Mouse (Mus musculus) lung, embryonic 16.5 days (tissue): ENCODE data around the gene Abcc10. TPM values are rescaled to one million over a fixed set of nuclear protein-coding genes. Genes with fewer than 3 reads are reported as not detected.
A peak's percentile ranks its signal among the peaks of the same experiment; 100 is the strongest.

Experiments
- ATAC-seq: fragments of 200-750 bp; cut with Nextera tagmentation; 2 replicates; pipeline ENCODE4 v1.8.0; 2017; ENCODE audit warnings: low read depth, mild to moderate bottlenecking, moderate library complexity
- H3K27ac ChIP-seq: fragments of 300-500 bp; sonication (generic); 2 replicates; pipeline ENCODE4 v1.5.1; 2014; ENCODE audit warnings: mild to moderate bottlenecking, control low read depth, low read length
- H3K27me3 ChIP-seq: fragments of 300-500 bp; sonication (generic); 2 replicates; pipeline ENCODE4 v1.6.1; 2014; ENCODE audit warnings: low read depth, low read length, mixed read lengths; ENCODE audit not compliant: control insufficient read depth, insufficient read depth
- H3K36me3 ChIP-seq: fragments of 300-500 bp; sonication (generic); 2 replicates; pipeline ENCODE4 v1.6.1; 2014; ENCODE audit warnings: low read length; ENCODE audit not compliant: control insufficient read depth, insufficient read depth
- H3K4me1 ChIP-seq: fragments of 300-500 bp; sonication (generic); replicated peaks from 2 replicates; pipeline ENCODE4 v1.6.1; 2014; ENCODE audit warnings: low read length, mixed read lengths; ENCODE audit not compliant: control insufficient read depth, insufficient read depth
- H3K4me2 ChIP-seq: fragments of 300-500 bp; sonication (generic); 2 replicates; pipeline ENCODE4 v1.6.1; 2014; ENCODE audit warnings: low read depth, low read length, control low read depth
- H3K4me3 ChIP-seq: fragments of 300-500 bp; sonication (generic); 2 replicates; pipeline ENCODE4 v1.5.1; 2014; ENCODE audit warnings: mild to moderate bottlenecking, low read length, control low read depth
- H3K9ac ChIP-seq: fragments of 300-500 bp; sonication (generic); 2 replicates; pipeline ENCODE4 v1.6.1; 2014; ENCODE audit warnings: low read length, control low read depth
- H3K9me3 ChIP-seq: fragments of 300-500 bp; sonication (generic); 2 replicates; pipeline ENCODE4 v1.6.1; 2016; ENCODE audit warnings: low read length; ENCODE audit not compliant: control insufficient read depth
- WGBS: fragments of 180-500 bp; shearing (Covaris S2); extraction: QIAGEN DNeasy Blood & Tissue Kit; methylation state at CpG from one replicate; pipeline ENCODE4 v1.1.7; 2014; 5-methylcytosine and 5-hydroxymethylcytosine counted together
- polyA plus RNA-seq: library from polyadenylated mRNA; unstranded; fragments of >200 nt; fragmentation: Nextera tagmentation; extraction: Ambion mirVana; gene quantifications from 2 replicates; pipeline ENCODE4 v1.2.1, GENCODE M21; 2015

Abcc10 gene
- polyA plus RNA-seq, 1 experiment from 2014 or later, result 5.5 TPM

DNA sequence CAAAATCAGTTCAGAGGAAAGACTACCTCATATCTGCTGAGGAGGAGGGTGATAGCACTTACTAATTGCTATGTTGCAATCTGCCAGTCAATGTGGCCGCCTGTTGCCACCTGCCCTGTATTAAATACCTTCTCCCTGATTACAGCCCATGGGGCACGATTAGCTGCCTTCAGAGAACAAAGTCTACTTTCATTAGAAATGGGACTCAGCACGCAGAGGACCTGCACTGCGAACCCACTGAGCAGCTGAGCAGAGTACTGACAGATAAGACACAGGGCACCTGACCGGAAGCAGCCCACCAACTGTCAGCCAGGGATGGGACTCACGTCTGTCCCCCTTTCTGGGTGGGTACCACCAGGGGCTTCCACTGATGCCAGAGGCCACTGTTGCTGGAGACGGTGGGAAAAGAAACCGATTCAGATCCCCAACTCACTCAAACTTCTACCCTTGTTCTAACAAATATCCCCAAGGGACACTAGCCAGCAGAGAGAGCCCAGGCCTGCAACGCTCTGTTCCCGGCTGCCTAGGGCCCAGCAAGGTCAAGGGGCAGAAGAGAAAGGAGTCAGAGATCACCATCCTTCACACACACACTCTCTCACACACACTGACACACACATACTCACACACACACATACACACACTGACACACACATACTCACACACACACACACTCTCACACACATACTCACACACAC lies 60.0 kb downstream of the Abcc10 start:
- Histone ChIP-seq H3K27me3 (no peaks in the 10 kb centered on the region), H3K4me3 (no peak overlapping the region), H3K4me2 (no peak overlapping the region), H3K9ac (no peak overlapping the region), H3K27ac (no peak overlapping the region), H3K36me3 (peaks cover 16% of the 10 kb centered on the region), H3K9me3 (no peaks in the 10 kb centered on the region), H3K4me1 (peaks cover 21% of the 10 kb centered on the region)
- no peak for ATAC-seq
- WGBS, result 68% methylated on average over 10 of the region's 10 CpGs

DNA sequence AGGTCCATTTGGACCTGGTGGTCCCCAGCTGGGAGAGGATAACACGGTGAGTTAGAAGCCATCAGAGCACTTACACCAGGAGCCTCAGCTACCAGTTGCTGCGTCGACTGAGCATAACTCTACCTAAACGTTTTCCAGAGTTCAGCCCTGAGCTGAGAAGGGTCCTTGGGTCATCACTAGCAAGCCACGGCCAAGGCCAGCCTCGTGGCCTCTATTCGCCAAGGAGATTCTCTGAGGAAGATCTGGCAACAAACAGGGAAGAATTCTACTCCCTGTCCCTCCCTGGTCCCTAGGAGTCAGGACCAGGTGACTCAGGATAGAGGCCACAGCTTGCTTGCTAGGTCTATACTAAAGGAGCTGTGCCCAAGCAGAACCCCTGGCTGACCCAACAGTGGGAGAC lies 60.6 kb downstream of the Abcc10 start:
- Histone ChIP-seq H3K4me3 (no peak overlapping the region), H3K4me2 (no peak overlapping the region), H3K36me3 (peaks cover 16% of the 10 kb centered on the region), H3K9me3 (no peaks in the 10 kb centered on the region), H3K9ac (no peak overlapping the region), H3K27ac (peak overlapping the region; percentile 86), H3K27me3 (no peaks in the 10 kb centered on the region), H3K4me1 (peaks cover 21% of the 10 kb centered on the region)
- ATAC-seq, result no peak
- 86% methylated on average over 7 of the region's 7 CpGs for WGBS

DNA sequence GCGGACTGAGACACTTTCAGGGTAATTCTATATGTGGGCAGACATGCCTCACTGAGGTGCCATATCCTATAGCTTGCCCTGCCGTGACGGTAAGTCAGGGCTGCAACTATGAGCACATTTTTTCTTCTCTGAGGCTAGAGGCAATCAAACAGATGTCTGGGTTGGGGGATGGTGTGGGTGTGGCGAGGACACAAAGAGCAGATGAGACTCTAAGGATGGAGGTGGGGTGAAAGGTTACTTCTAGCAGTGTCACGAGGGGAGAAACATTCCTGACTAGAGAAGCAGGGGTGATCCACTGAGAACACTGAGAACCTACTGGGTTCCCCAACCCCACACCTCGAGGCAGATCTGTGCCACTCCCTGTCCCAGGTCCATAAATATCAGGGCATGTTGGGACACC lies 61.2 kb downstream of the Abcc10 start:
- Histone ChIP-seq H3K9me3 (no peaks in the 10 kb centered on the region), H3K4me1 (peaks cover 21% of the 10 kb centered on the region), H3K36me3 (peaks cover 20% of the 10 kb centered on the region), H3K9ac (no peak overlapping the region), H3K4me3 (no peak overlapping the region), H3K4me2 (no peak overlapping the region), H3K27ac (peak overlapping the region; percentile 86), H3K27me3 (no peaks in the 10 kb centered on the region)
- 57% methylated on average over 6 of the region's 6 CpGs for WGBS
- no peak for ATAC-seq

DNA sequence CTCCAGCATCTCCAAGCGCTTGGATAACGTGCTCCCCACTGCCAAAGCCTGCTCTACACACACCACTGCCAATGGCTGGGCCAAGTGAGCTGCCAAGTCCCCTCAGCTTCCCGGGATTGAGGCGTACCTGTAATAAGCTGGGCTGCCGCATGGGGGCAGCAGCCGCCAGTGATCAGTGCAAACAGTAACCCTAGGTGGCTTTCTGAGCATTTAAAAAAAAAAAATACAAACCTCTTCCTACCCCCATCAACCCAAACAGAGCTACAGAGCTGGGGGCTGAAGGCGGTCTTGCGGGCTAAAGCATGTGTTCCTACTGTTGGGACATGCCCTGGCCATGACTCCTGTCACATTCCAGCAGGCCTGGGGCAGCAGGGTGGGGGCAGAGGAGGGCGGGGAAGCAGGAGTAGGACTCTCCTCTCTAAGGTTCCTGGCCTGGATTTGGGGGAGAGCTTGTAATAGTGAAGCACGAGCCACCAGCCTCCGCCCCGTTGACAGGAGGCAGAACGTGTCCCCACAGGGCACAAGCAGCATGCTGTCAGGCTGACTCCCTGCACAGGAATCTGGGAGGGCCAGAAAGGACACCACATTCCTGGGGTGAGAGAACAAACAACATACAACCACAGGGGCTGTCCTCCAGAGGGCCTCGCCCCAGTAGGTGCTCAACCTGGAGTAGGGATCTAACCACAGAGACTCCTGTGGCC lies 62.1 kb downstream of the Abcc10 start:
- Histone ChIP-seq H3K27ac (peak overlapping the region; percentile 86), H3K4me3 (no peak overlapping the region), H3K9ac (peak overlapping the region; percentile 31; the same call in 1 of the 2 replicates), H3K36me3 (peaks cover 21% of the 10 kb centered on the region), H3K4me2 (no peak overlapping the region), H3K4me1 (peaks cover 21% of the 10 kb centered on the region), H3K9me3 (no peaks in the 10 kb centered on the region), H3K27me3 (no peaks in the 10 kb centered on the region)
- 15% methylated on average over 14 of the region's 14 CpGs for WGBS
- peak; percentile 88 for ATAC-seq

DNA sequence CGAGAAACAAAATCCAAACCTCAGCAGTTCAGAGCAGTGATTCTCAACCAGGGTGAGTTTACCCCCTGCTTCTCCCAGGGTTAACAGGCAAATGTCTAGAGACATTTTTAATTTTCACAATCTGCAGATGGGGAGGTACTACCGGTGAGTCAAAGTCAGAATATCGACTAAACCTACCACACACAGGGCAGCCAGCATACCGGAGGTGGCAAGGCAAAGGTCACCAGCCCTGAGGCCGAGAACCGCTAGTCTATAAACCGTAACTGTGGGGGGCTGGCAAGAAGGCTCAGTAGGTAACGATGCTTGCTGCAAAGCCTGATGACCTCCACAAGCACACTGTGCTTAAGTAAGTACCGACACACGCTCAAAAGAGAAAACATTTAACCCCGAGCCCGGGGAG lies 62.6 kb downstream of the Abcc10 start:
- Histone ChIP-seq H3K4me3 (no peak overlapping the region), H3K36me3 (peaks cover 24% of the 10 kb centered on the region), H3K27me3 (no peaks in the 10 kb centered on the region), H3K4me1 (peaks cover 19% of the 10 kb centered on the region), H3K4me2 (no peak overlapping the region), H3K27ac (peak overlapping the region; percentile 86), H3K9me3 (no peaks in the 10 kb centered on the region), H3K9ac (peak overlapping the region; percentile 31; the same call in 1 of the 2 replicates)
- ATAC-seq, result no peak
- 80% methylated on average over 12 of the region's 12 CpGs for WGBS

DNA sequence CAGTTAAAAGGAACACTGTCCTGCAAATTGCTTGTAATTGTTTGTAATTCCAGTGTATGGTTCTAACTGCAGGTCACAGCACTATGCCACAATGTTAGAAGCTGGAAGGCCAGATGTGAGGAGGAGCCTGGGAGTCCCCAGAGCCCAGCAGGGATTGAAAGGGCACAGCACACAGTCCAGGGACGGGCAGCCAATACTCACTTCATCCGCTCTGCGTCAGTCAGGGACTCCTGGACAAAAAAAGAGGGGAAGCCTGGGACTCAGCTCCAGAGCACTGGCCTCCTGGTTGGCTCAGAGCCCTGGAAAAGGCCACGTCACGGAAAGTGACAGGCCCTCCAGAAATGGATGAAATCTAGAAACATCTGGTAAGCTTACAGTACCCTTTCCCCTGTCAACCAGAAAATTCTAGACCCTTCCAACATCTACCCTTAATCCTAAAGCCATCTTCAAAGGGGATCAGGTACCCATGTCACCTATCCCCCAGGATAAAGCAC lies 65.9 kb downstream of the Abcc10 start:
- Histone ChIP-seq H3K27me3 (no peaks in the 10 kb centered on the region), H3K36me3 (peaks cover 41% of the 10 kb centered on the region), H3K4me1 (peaks cover 10% of the 10 kb centered on the region), H3K4me2 (no peak overlapping the region), H3K9me3 (no peaks in the 10 kb centered on the region), H3K27ac (no peak overlapping the region), H3K9ac (no peak overlapping the region), H3K4me3 (no peak overlapping the region)
- 87% methylated on average over 5 of the region's 5 CpGs for WGBS
- ATAC-seq, result no peak

DNA sequence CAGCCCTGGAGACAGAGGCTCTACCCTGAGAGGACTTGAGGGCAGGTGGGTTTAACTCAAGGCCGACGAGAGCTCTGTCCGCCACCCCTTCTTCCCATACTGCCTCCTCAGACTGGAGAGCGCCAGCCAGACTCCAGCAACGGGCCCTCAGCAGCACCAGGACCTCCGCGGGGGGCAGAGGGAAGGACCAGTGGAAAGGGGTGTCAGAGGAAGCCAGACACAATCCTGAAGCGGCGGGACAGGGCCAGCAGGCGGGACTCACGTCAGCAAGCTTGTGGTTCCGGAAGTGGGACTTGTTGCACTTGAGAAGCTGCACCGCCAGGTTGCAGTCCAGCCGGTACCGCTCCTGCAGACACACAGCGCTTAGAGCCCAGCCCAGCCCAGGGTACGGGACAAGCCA lies 68.5 kb downstream of the Abcc10 start:
- Histone ChIP-seq H3K9me3 (peaks cover 5% of the 10 kb centered on the region; the same call in 1 of the 2 replicates), H3K4me3 (no peak overlapping the region), H3K27me3 (peaks cover 7% of the 10 kb centered on the region), H3K4me2 (no peak overlapping the region), H3K4me1 (no peaks in the 10 kb centered on the region), H3K9ac (no peak overlapping the region), H3K36me3 (peaks cover 46% of the 10 kb centered on the region), H3K27ac (no peak overlapping the region)
- 85% methylated on average over 17 of the region's 17 CpGs for WGBS
- ATAC-seq, result no peak

DNA sequence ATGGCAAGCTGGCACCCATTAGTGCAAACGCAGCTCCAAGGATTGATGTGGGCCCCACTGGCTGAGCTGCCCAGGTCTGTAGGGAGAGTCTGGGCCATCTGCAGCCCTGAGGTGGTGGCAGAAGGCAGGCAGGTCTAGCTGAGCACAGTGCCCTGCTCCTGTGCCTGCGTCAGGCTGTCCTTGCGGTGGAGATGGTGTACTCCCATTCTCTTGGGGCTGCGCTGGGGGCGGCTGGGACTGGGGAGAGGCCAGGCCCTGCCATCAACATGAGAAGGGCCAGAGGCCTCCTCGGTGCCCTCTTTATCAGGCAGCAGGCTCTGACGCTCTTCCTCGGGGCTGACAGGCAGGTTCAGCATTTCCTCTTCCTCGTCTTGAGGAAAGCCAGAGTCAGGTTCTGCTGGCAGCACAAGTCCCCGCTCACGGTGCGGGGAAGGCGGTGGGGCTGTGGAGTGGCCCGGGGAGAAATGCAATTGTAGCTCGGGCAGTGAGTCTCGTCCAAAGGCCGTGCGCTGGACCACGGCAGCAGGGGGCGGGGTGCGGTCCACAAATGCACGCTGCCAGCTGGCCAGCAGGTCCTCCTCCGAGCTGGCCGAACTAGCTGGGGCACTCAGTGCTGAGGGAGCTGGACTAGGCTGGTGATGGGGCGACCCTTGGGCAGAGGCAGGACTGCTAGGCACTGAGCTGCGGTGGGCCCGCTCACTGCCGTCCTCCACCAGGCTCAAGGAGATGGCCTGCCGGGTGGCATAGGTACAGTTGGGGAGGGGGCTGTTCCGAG lies 69.7 kb downstream of the Abcc10 start:
- H3K4me2 ChIP-seq, result no peak overlapping the region
- peaks cover 16% of the 10 kb centered on the region for H3K27me3 ChIP-seq
- no peak for ATAC-seq
- no peak overlapping the region for H3K27ac ChIP-seq
- 84% methylated on average over 30 of the region's 30 CpGs for WGBS
- H3K9ac ChIP-seq, result no peak overlapping the region
- peaks cover 5% of the 10 kb centered on the region; the same call in 1 of the 2 replicates for H3K9me3 ChIP-seq
- peaks cover 37% of the 10 kb centered on the region for H3K36me3 ChIP-seq
- no peak overlapping the region for H3K4me3 ChIP-seq
- H3K4me1 ChIP-seq, result peaks cover under 1% of the 10 kb centered on the region; the same call in 1 of the 2 replicates

DNA sequence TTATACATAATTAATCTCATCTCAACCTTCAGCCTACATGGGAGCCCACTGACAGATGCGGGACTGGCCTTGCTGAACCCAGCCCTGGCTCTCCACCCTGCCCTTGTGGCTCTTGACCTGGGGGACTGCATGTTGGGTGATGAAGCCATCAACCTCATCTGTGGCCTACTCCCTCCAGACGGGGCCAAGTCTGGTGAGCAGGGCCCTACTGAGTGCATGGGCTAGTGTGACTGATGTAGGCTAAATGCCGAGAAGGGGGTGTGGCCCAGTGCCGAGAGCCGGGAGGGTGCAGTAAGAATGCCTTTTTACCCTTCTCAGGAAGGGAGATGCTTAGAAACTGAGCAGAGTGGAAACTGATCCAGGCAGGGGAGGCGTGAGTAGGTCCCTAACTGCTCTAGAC lies 73.0 kb downstream of the Abcc10 start:
- peaks cover 44% of the 10 kb centered on the region for H3K36me3 ChIP-seq

More for the DNA sequence above, 73.0 kb downstream of the Abcc10 start:
- Histone ChIP-seq H3K4me1 (peaks cover 4% of the 10 kb centered on the region; the same call in 1 of the 2 replicates), H3K9me3 (peaks cover 5% of the 10 kb centered on the region; the same call in 1 of the 2 replicates), H3K27me3 (peaks cover 16% of the 10 kb centered on the region), H3K4me3 (no peak overlapping the region), H3K27ac (no peak overlapping the region), H3K9ac (no peak overlapping the region), H3K4me2 (no peak overlapping the region)
- no peak for ATAC-seq
- WGBS, result 15% methylated on average over 6 of the region's 6 CpGs
